Mouse (Mus musculus): ENCODE results near the gene Pex11g. TPM values are rescaled to one million over a fixed set of nuclear protein-coding genes. Genes with fewer than 3 reads are reported as not detected.

Pex11g gene
- polyA plus RNA-seq (2016; fragmentation: Nextera tagmentation; extraction: Ambion mirVana), result 5.0 and 6.1 TPM in 2 replicates

DNA sequence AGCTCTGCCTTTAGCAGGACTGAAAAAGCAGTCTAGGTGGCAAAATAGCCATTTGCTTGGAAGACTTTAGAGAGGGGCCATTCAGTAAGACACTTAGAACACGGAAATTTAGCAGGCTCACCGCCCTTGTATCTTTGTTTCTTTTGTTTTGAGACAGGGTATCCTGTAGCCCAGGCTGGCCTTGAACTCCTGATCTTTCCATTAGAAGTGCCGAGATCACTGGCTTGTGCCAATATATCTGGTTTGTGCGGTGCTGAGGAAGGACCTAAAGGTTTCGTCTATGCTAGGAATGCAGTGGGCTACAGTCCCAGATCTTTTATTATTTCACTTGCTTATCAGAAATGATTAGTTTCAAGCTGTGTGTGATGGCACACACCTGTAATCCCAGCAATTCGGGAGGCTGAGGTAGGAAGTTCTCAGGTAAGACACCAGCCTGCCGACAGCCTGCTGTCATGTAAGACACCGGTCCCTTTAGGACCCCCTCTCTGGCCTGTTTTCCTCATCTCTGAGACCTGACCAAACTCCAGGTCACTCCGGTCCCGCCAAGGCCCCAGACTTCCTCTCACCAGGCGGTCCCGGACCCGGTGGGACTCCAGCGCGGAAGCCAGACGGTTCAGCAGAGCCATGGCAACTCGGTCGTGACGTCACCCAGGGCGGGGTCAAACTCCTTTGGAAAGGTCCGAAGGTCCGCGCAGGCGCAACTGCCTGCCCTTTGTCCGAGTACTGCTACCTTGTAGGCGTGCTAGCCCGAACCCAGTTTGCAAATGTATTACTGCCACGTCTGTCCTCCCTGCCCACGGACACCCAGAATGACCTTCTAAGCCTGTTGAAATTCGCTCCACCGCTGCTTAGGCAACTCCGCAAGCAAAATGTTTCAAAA lies at the start of gene Pex11g:
Gene Pex11g (minus strand): TSS at position 675 of the 880 bp plus-strand sequence.
- peak; percentile 83 for ATAC-seq (ENCODE audit: insufficient number of reproducible peaks, insufficient read depth, low FRiP score, low TSS enrichment)
- Histone ChIP-seq H3K9ac (peak within 1 kb of the TSS; percentile 53), H3K9me3 (no peaks in the 10 kb centered on the region), H3K27ac (peak within 1 kb of the TSS; percentile 67), H3K4me3 (peak within 1 kb of the TSS; percentile 44), H3K27me3 (no peaks in the 10 kb centered on the region), H3K36me3 (no peaks in the 10 kb centered on the region), H3K4me1 (peaks cover 6% of the 10 kb centered on the region; the same call in 1 of the 2 replicates), H3K4me2 (replicated peaks) (peak within 1 kb of the TSS; percentile 56)
- WGBS, result 8% methylated on average over 32 of the region's 32 CpGs

GRCm38 (mm10) chr8:3517117-3517495 lies 49.6 kb upstream of the Pex11g start:
- Histone ChIP-seq H3K4me2 (replicated peaks) (peak overlapping the region; percentile 96), H3K9ac (peak overlapping the region; percentile 58), H3K4me1 (0 out of 2 replicates have a peak, but pooled peaks cover 4% of the 10 kb centered on the region), H3K27me3 (no peaks in the 10 kb centered on the region), H3K27ac (0 out of 2 replicates have a peak overlapping the region, but pooled peaks have one; percentile 76), H3K9me3 (no peaks in the 10 kb centered on the region), H3K4me3 (peak overlapping the region; percentile 62), H3K36me3 (peaks cover 26% of the 10 kb centered on the region)
- no peak for ATAC-seq (ENCODE audit: insufficient number of reproducible peaks, insufficient read depth, low FRiP score, low TSS enrichment)
- WGBS, result 6% methylated on average over 16 of the region's 16 CpGs

DNA sequence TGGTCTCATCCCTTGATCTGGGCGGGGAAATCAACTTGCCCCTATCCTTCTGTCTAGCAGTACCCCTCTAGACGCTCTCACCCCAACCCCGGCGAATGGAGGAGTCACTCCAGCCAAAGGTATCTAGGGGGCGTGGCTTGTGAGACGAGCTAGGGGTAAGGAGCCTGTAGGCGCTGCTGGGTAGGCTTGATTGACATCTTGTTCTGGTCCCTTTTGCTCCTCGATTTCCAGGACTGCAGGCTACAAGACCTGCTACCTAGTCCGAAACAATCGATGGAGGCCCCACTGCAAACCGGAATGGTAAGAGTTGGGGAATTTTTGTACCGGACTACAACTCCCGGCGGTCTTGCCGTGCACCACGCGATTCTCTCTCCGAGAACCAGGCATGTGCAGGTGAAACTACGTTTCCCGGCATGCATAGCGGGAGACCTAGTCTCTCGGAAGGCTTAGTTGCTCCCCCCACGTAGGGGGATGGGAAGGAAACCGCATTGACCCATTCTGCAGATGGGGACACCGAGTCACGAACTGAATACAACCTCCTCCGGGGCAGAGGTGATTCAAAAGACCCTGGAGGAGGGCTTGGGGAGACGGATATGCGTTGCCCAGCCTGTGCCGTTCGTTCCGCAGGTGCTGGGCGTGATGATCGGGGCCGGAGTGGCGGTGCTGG lies 49.1 kb upstream of the Pex11g start:
- Histone ChIP-seq H3K4me2 (replicated peaks) (peak overlapping the region; percentile 96), H3K4me1 (0 out of 2 replicates have a peak, but pooled peaks cover 4% of the 10 kb centered on the region), H3K9ac (peak overlapping the region; percentile 61), H3K27me3 (no peaks in the 10 kb centered on the region), H3K27ac (peak overlapping the region; percentile 76), H3K4me3 (peak overlapping the region; percentile 62), H3K36me3 (peaks cover 26% of the 10 kb centered on the region), H3K9me3 (no peaks in the 10 kb centered on the region)
- peak; percentile 86 for ATAC-seq (ENCODE audit: insufficient number of reproducible peaks, insufficient read depth, low FRiP score, low TSS enrichment)
- 1% methylated on average over 36 of the region's 36 CpGs for WGBS

DNA sequence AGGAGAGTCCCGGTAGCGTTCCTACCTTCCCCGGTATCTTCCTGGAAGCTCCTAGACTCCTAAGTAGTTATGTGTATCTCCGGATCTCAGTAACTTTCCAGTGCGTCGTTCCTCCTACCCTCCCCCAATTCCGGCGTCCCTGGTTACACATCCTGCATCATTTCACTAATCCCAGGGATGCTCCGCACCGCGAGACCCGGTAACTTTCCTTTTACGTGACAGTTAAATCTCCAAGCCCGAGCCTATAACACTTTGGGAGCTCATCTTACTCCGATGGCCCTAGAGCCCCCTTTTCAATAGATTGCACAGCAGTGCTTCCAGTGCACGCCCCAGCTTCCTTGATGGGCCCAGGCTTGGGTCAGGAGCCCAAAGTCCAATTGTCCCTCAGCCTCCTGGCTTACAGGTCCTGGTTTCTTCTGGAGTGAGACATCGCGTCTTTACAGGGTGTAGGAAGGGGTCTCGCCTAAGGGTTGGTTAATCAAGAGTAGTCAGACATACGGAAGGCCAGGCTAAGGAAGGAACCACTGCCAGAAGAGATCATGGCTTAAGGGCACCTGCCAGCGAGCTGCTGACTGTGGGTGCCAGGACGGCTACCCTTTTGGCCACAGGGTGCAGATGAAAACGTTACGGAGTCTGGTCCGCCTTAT lies 48.4 kb upstream of the Pex11g start:
- Histone ChIP-seq H3K4me3 (peak overlapping the region; percentile 62), H3K4me2 (replicated peaks) (peak overlapping the region; percentile 96), H3K36me3 (peaks cover 26% of the 10 kb centered on the region; the same call in 1 of the 2 replicates), H3K27ac (peak overlapping the region; percentile 76), H3K9me3 (no peaks in the 10 kb centered on the region), H3K4me1 (0 out of 2 replicates have a peak, but pooled peaks cover 4% of the 10 kb centered on the region), H3K9ac (peak overlapping the region; percentile 61), H3K27me3 (no peaks in the 10 kb centered on the region)
- peak; percentile 42 for ATAC-seq (ENCODE audit: insufficient number of reproducible peaks, insufficient read depth, low FRiP score, low TSS enrichment)
- under 1% methylated on average over 25 of the region's 25 CpGs for WGBS

DNA sequence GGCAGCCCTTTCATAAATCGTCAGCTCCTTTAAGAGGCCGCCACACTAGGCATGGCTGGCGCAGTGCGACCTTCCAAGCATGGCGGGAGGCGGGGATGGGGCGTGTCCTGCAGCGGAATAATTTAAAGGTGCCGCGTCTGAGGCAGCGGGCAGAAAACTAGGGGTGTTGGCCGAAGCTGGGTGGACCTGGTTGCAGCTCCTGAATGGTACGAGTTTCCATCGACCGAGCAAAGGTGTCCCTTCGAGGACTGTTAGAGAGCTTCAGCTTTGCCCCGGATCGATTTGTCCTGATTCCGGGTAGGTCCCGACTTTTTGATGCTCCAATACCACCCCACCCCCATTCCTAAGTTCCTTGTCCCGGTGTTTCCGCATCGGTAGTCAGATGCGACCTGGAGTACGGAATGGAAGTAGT lies 47.8 kb upstream of the Pex11g start, which contains the start of gene Pnpla6:
Gene Pnpla6 (plus strand): TSS at position 125 of the 412 bp plus-strand sequence.
- peak; percentile 70 for ATAC-seq (ENCODE audit: insufficient number of reproducible peaks, insufficient read depth, low FRiP score, low TSS enrichment)
- Histone ChIP-seq H3K9ac (peak within 1 kb of the TSS; percentile 61), H3K36me3 (peaks cover 33% of the 10 kb centered on the region), H3K27ac (peak within 1 kb of the TSS; percentile 77), H3K27me3 (no peaks in the 10 kb centered on the region), H3K4me3 (peak within 1 kb of the TSS; percentile 62), H3K4me2 (replicated peaks) (peak within 1 kb of the TSS; percentile 96), H3K9me3 (no peaks in the 10 kb centered on the region), H3K4me1 (0 out of 2 replicates have a peak, but pooled peaks cover 4% of the 10 kb centered on the region)
- WGBS, result under 1% methylated on average over 25 of the region's 25 CpGs

- 26% methylated on average over 13 of the region's 13 CpGs for WGBS
- ATAC-seq (ENCODE audit: insufficient number of reproducible peaks, insufficient read depth, low FRiP score, low TSS enrichment), result no peak; the same call in 1 of the 2 replicates
Measured at GRCm38 (mm10) chr8:3514681-3515247, 47.3 kb upstream of the Pex11g start.

GRCm38 (mm10) chr8:3507979-3508754 lies 40.7 kb upstream of the Pex11g start:
- no peak overlapping the region for H3K4me3 ChIP-seq
- no peaks in the 10 kb centered on the region for H3K4me1 ChIP-seq
- H3K36me3 ChIP-seq, result peaks cover 70% of the 10 kb centered on the region
- H3K4me2 ChIP-seq (replicated peaks), result no peak overlapping the region
- H3K9me3 ChIP-seq, result no peaks in the 10 kb centered on the region
- no peak overlapping the region for H3K27ac ChIP-seq
- 76% methylated on average over 6 of the region's 6 CpGs for WGBS
- no peaks in the 10 kb centered on the region for H3K27me3 ChIP-seq
- no peak for ATAC-seq (ENCODE audit: insufficient number of reproducible peaks, insufficient read depth, low FRiP score, low TSS enrichment)
- H3K9ac ChIP-seq, result no peak overlapping the region

More at GRCm38 (mm10) chr8:3514681-3515247, 47.3 kb upstream of the Pex11g start:
- peak overlapping the region; percentile 77 for H3K27ac ChIP-seq
- peak overlapping the region; percentile 62 for H3K4me3 ChIP-seq
- peak overlapping the region; percentile 96 for H3K4me2 ChIP-seq (replicated peaks)
- H3K9me3 ChIP-seq, result no peaks in the 10 kb centered on the region
- peak overlapping the region; percentile 61; the same call in 1 of the 2 replicates for H3K9ac ChIP-seq
- H3K4me1 ChIP-seq, result 0 out of 2 replicates have a peak, but pooled peaks cover 4% of the 10 kb centered on the region
- H3K36me3 ChIP-seq, result peaks cover 36% of the 10 kb centered on the region
- no peaks in the 10 kb centered on the region for H3K27me3 ChIP-seq

- H3K9me3 ChIP-seq, result no peaks in the 10 kb centered on the region
- H3K27me3 ChIP-seq, result no peaks in the 10 kb centered on the region
- H3K27ac ChIP-seq, result no peak overlapping the region
- H3K4me1 ChIP-seq, result peaks cover 11% of the 10 kb centered on the region
- WGBS, result 69% methylated on average over 4 of the region's 4 CpGs
- no peak overlapping the region for H3K4me3 ChIP-seq
- peaks cover 23% of the 10 kb centered on the region for H3K36me3 ChIP-seq
- 0 out of 2 replicates have a peak overlapping the region, but pooled peaks have one; percentile 1 for H3K4me2 ChIP-seq (replicated peaks)
- H3K9ac ChIP-seq, result no peak overlapping the region
- ATAC-seq (ENCODE audit: insufficient number of reproducible peaks, insufficient read depth, low FRiP score, low TSS enrichment), result no peak
Measured at GRCm38 (mm10) chr8:3502217-3502616, 34.7 kb upstream of the Pex11g start.

GRCm38 (mm10) chr8:3500235-3501090 lies 33.0 kb upstream of the Pex11g start, which contains the start of gene Mcoln1:
Gene Mcoln1, plus strand, starts transcription at chr8:3500457.
- Histone ChIP-seq H3K27ac (peak within 1 kb of the TSS; percentile 94), H3K9ac (peak within 1 kb of the TSS; percentile 78), H3K4me3 (peak within 1 kb of the TSS; percentile 83), H3K4me2 (replicated peaks) (peak within 1 kb of the TSS; percentile 66), H3K36me3 (peaks cover 23% of the 10 kb centered on the region), H3K27me3 (no peaks in the 10 kb centered on the region), H3K9me3 (peaks cover 10% of the 10 kb centered on the region), H3K4me1 (peaks cover 11% of the 10 kb centered on the region)
- under 1% methylated on average over 68 of the region's 70 CpGs for WGBS
- ATAC-seq (ENCODE audit: insufficient number of reproducible peaks, insufficient read depth, low FRiP score, low TSS enrichment), result peak; percentile 83
